Mouse (Mus musculus) liver, embryonic 15.5 days (tissue): Measurements from ENCODE around the gene Gm20388. TPM values are rescaled to one million over a fixed set of nuclear protein-coding genes. Genes with fewer than 3 reads are reported as not detected.

Source experiments
- ATAC-seq: fragments of 200-750 bp; cut with Nextera tagmentation; 2 replicates; pipeline ENCODE4 v1.8.0; 2017; ENCODE audit warnings: moderate number of reproducible peaks, mild to moderate bottlenecking, moderate library complexity; ENCODE audit not compliant: insufficient read depth
- H3K27ac ChIP-seq: fragments of 300-500 bp; sonication (generic); replicated peaks from 2 replicates; pipeline ENCODE4 v1.5.1; 2015; ENCODE audit warnings: mild to moderate bottlenecking, inconsistent platforms
- H3K27me3 ChIP-seq: fragments of 300-500 bp; sonication (generic); 2 replicates; pipeline ENCODE4 v1.6.1; 2015; ENCODE audit warnings: mild to moderate bottlenecking, inconsistent platforms
- H3K36me3 ChIP-seq: fragments of 300-500 bp; sonication (generic); replicated peaks from 2 replicates; pipeline ENCODE4 v1.6.1; 2015; ENCODE audit warnings: moderate library complexity, mild to moderate bottlenecking, inconsistent platforms
- H3K4me1 ChIP-seq: fragments of 300-500 bp; sonication (generic); replicated peaks from 2 replicates; pipeline ENCODE4 v1.6.1; 2015; ENCODE audit warnings: inconsistent platforms
- H3K4me2 ChIP-seq: fragments of 300-500 bp; sonication (generic); 2 replicates; pipeline ENCODE4 v1.6.1; 2015; ENCODE audit warnings: moderate library complexity, mild to moderate bottlenecking, inconsistent platforms
- H3K4me3 ChIP-seq: fragments of 300-500 bp; sonication (generic); replicated peaks from 2 replicates; pipeline ENCODE4 v1.5.1; 2015; ENCODE audit warnings: mild to moderate bottlenecking, inconsistent platforms
- H3K9ac ChIP-seq: fragments of 300-500 bp; sonication (generic); 2 replicates; pipeline ENCODE4 v1.6.1; 2015; ENCODE audit warnings: moderate library complexity, mild to moderate bottlenecking, inconsistent platforms
- H3K9me3 ChIP-seq: fragments of 300-500 bp; sonication (generic); replicated peaks from 2 replicates; pipeline ENCODE4 v1.6.1; 2016; ENCODE audit warnings: inconsistent platforms
- WGBS: fragments of 180-500 bp; shearing (Covaris S2); methylation state at CpG from one replicate; pipeline ENCODE4 v1.1.7; 2015; ENCODE audit warnings: mixed read lengths; ENCODE audit not compliant: insufficient replicate concordance; 5-methylcytosine and 5-hydroxymethylcytosine counted together
- polyA plus RNA-seq: library from polyadenylated mRNA; unstranded; fragments of >200 nt; fragmentation: Nextera tagmentation; extraction: Ambion mirVana; gene quantifications from 2 replicates; pipeline ENCODE4 v1.2.1, GENCODE M21; 2015

The Gm20388 gene
- polyA plus RNA-seq, 1 experiment from 2014 or later = not detected

DNA sequence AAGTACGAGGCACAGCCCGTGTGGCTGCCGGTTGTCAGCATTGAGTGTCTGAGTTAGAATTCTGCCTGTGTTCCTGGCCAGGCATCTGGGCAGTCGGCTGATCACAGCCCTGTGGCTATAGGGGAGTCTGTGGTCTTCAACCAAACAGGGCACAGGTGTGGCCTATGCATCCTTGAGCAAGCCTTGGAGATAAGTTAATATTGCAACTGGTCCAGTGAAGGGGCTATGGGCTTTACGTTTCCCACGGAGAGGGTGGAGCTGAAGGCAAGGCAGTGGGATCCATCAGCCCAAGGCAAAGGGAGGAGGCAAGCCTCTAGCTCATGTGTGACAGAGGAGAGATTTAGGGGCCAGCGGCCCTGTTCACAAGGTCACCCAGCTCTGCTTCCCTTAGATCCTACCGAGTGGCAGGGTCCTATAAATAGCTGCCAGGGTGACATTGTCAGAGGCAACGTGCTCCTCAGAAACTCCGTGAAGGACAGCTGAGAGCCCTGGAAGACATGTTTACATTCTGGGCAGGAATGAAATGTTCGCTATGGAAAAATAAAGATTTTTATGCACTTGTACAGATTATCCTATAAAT is 4229.7 kb downstream of the Gm20388 start:
- Histone ChIP-seq H3K36me3 (no peaks in the 10 kb centered on the region), H3K9me3 (no peaks in the 10 kb centered on the region), H3K4me1 (no peaks in the 10 kb centered on the region), H3K27me3 (no peaks in the 10 kb centered on the region; the same call in none of the 2 replicates), H3K9ac (no peak overlapping the region), H3K4me2 (no peak overlapping the region), H3K4me3 (no peak overlapping the region), H3K27ac (no peak overlapping the region)
- WGBS = 69% methylated on average over 11 of the region's 11 CpGs
- no peak for ATAC-seq

DNA sequence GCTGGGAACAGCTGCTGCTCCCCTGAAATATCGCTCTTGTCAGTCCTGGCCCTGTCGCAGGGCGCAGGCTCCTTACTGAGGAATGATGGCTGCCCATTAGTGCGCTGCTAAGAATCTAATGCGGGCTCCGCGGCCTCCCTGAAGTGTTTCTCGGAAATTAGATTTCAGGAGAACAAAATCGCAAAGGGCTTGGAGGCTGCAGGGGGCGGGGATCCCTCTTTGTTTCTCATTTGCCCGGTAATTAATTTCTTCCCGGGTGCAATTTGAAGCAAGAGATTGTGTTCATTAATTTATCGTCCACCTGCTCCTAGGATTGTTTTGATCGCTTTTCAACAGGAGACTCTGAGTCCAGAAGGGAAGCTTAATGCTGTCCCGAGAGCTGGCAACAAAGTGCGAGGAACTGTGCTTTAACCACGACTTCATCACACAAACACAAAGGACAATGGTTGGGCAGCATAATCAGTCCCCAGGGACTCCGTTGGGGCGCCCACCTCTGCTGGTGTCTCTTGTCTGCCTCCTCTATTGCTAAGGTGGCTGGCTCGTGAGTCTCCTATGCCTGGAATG is 4230.3 kb downstream of the Gm20388 start:
- 71% methylated on average over 20 of the region's 20 CpGs for WGBS
- no peak for ATAC-seq
- Histone ChIP-seq H3K4me1 (no peaks in the 10 kb centered on the region), H3K9me3 (no peaks in the 10 kb centered on the region), H3K9ac (no peak overlapping the region), H3K27me3 (no peaks in the 10 kb centered on the region; the same call in none of the 2 replicates), H3K4me3 (no peak overlapping the region), H3K36me3 (no peaks in the 10 kb centered on the region), H3K4me2 (no peak overlapping the region), H3K27ac (no peak overlapping the region)

DNA sequence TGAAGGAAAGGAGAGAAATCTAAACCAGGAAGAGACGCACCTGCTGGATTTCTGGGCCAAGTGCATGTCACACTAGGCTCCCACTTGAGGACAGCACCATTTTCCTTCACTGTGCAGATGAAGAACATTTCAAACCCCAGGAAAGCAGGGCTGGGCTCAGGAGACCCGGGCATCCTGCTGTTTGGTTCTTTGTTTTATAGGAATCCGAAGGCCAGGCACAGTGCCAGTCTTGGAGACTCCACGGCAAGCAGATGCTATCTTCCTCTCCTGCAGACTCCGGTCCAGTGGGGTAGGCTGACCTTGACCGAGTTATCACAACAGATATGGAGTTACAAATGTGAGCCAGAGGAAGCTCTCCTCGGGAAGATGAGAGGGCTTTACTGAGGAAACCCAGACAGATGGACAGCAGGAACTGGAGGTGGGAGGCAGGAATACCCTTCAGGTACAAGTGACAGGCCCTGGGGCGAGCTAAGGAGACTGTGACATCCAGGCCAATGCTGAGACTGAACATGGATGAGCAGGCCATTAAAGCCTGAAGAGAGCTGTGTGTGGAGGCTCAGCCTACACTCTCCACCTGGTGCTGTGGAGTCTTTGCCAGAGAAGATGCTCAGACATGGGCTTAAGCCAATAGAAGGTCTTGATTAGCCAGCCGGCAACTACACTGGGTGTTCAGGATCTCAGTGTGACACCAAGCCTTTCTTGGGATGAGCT is 4231.2 kb downstream of the Gm20388 start:
- no peak overlapping the region for H3K27ac ChIP-seq
- ATAC-seq = no peak
- H3K9ac ChIP-seq = no peak overlapping the region
- H3K27me3 ChIP-seq = no peaks in the 10 kb centered on the region; the same call in none of the 2 replicates
- H3K36me3 ChIP-seq = no peaks in the 10 kb centered on the region
- H3K4me1 ChIP-seq = no peaks in the 10 kb centered on the region
- 54% methylated on average over 9 of the region's 9 CpGs for WGBS
- H3K4me2 ChIP-seq = no peak overlapping the region
- no peak overlapping the region for H3K4me3 ChIP-seq
- no peaks in the 10 kb centered on the region for H3K9me3 ChIP-seq

DNA sequence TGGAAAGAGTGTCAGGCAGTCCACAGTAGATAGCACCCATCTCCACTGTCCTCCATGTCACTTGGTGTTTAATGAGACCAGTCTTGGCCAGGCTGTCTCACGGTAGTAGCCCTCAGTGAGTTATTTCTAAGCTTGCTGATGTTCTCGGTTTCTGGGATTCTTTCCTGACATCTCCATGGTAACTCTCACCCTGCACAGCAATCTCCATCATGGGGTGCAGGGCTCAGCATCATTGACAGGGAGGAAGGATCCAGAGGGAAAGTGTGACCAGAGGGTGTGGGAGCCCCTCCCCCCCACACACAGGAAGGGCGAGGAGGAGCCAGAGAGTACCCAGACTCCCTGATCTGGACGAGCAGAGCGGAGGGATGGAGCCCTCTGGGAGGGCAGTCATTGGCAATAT is 4232.4 kb downstream of the Gm20388 start:
- ATAC-seq = no peak
- Histone ChIP-seq H3K4me3 (no peak overlapping the region), H3K4me1 (no peaks in the 10 kb centered on the region), H3K4me2 (no peak overlapping the region), H3K27me3 (no peaks in the 10 kb centered on the region; the same call in none of the 2 replicates), H3K9me3 (no peaks in the 10 kb centered on the region), H3K27ac (no peak overlapping the region), H3K36me3 (no peaks in the 10 kb centered on the region), H3K9ac (no peak overlapping the region)
- WGBS = 52% methylated on average over 5 of the region's 5 CpGs

DNA sequence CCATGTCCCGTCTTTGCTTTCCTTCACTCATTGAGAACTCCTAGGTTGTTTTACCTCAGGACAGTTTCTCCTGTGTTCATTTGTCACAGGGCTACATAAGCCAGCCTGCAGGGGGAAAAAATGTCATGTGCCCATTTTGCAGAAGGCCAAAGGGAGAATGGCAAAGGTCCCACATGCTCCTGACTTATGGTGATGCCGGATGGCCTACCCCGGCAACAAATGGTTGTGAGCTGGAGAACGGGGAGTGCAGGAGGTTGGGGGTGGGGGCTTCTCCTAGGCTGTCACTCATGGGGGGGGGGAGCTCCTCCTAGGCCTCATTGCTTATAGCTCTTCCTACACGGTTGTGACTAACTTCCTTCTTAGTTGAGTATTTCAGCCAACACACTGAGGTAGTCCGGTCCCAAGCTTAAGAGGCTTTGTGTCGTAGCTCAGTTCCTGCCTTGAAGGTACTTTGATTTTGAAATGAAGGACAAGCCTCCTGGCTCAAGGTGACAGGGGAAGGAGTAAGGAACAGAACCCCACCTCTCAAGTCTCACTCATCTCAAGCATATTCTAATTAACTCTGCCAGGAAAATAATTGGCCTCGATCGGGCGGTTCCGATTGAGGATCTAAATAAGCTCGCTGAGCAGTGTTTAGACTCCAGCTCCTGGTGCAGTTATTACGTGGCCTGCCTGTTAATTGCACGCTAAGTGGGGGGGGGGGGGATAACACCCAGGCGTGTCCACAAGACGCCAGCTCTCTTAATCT is 4233.4 kb downstream of the Gm20388 start:
- Histone ChIP-seq H3K9me3 (no peaks in the 10 kb centered on the region), H3K9ac (no peak overlapping the region), H3K4me3 (no peak overlapping the region), H3K27me3 (no peaks in the 10 kb centered on the region; the same call in none of the 2 replicates), H3K27ac (no peak overlapping the region), H3K4me1 (no peaks in the 10 kb centered on the region), H3K36me3 (no peaks in the 10 kb centered on the region), H3K4me2 (no peak overlapping the region)
- ATAC-seq = no peak
- WGBS = 74% methylated on average over 16 of the region's 16 CpGs

DNA sequence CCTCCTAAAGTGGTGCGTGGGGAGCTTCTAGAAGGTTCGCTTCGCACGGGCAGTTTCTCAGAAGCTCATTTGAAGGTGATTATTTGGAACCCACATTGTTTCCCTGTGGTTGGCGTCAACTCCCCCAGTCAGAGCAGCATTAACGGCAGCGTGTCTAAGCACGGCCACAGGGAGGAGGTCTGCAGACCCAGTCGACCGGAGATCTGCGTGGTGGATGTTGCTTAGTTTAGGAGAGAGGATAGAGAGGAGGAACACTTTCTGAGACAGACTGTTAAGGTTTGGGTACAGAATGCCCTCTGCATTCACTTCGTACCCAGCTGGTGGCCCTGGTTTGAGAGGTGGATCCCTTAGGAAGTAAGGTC is 4234.0 kb downstream of the Gm20388 start:
- Histone ChIP-seq H3K4me3 (no peak overlapping the region), H3K36me3 (no peaks in the 10 kb centered on the region), H3K27me3 (no peaks in the 10 kb centered on the region; the same call in none of the 2 replicates), H3K9ac (no peak overlapping the region), H3K27ac (no peak overlapping the region), H3K4me2 (no peak overlapping the region), H3K4me1 (no peaks in the 10 kb centered on the region), H3K9me3 (no peaks in the 10 kb centered on the region)
- 79% methylated on average over 12 of the region's 12 CpGs for WGBS
- ATAC-seq = no peak

DNA sequence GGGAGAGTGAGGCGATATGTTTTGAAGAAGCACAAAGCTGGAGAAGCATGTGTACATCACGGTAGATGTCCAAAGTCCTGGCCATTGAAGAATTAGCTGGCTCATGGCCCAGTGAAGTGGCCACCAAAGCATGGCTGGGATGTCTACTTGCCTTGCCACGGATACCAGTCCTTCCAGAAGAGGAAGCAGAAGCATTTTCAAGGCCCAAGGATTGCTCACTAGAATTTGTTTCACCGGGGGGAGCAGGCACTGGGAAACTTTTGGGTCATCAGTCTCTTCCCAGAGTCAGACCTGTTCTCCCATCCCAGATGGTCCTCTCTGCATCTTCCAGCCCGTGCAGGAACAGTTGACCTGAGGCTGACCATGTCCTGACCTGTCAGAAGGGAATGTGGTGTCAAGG is 4235.6 kb downstream of the Gm20388 start:
- Histone ChIP-seq H3K9ac (no peak overlapping the region), H3K4me3 (no peak overlapping the region), H3K4me2 (no peak overlapping the region), H3K36me3 (no peaks in the 10 kb centered on the region), H3K27me3 (no peaks in the 10 kb centered on the region; the same call in 1 of the 2 replicates), H3K9me3 (no peaks in the 10 kb centered on the region), H3K27ac (no peak overlapping the region), H3K4me1 (no peaks in the 10 kb centered on the region)
- WGBS = 59% methylated on average over 5 of the region's 5 CpGs
- no peak for ATAC-seq

DNA sequence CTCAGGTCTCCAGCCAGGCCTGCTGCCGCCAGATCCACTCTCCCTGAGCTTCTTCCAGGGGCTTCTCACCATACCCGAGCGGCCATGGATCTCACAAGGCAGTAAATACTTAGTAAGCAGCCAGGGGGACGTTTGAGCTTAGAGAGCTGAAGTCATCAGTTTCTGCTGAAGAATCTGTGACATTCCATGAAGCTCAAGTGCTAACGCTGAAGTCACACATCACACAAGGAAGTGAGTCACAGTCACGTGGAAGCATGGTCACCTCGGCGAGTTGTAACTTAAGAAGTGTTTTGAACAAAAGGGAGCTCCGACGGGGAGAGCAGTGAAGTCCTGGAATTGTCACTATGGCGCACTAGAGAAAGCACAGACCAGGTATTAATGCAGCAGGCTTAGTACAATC is 4239.4 kb downstream of the Gm20388 start:
- no peak overlapping the region for H3K4me2 ChIP-seq
- no peak overlapping the region for H3K9ac ChIP-seq
- H3K9me3 ChIP-seq = no peaks in the 10 kb centered on the region
- H3K27me3 ChIP-seq = no peaks in the 10 kb centered on the region
- no peaks in the 10 kb centered on the region for H3K36me3 ChIP-seq
- no peak overlapping the region for H3K27ac ChIP-seq
- H3K4me1 ChIP-seq = no peaks in the 10 kb centered on the region
- no peak for ATAC-seq
- no peak overlapping the region for H3K4me3 ChIP-seq
- 51% methylated on average over 11 of the region's 11 CpGs for WGBS

DNA sequence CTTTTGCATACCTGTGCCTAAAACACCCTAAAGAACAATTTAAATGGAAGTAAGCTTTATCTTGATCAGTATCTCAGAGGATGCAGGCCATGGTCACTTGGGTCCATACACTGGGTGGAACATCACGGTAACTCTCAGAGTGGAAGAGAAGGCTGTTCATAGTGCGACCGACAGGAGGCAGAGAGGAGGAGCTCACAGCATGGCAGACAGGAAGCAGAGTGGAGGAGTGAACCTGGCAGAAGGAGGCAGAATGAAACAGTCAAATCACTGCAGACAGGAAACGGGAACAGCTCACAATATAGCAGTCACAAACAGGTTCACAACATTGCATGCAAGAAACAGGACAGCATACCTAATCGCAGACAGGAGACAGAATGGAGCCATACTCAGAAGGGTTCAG is 4239.9 kb downstream of the Gm20388 start:
- no peaks in the 10 kb centered on the region for H3K27me3 ChIP-seq
- no peaks in the 10 kb centered on the region for H3K36me3 ChIP-seq
- no peak overlapping the region for H3K9ac ChIP-seq
- H3K4me1 ChIP-seq = no peaks in the 10 kb centered on the region
- WGBS = 64% methylated on average over 5 of the region's 5 CpGs
- H3K9me3 ChIP-seq = no peaks in the 10 kb centered on the region
- H3K4me2 ChIP-seq = no peak overlapping the region
- no peak overlapping the region for H3K4me3 ChIP-seq
- no peak overlapping the region for H3K27ac ChIP-seq
- ATAC-seq = no peak

DNA sequence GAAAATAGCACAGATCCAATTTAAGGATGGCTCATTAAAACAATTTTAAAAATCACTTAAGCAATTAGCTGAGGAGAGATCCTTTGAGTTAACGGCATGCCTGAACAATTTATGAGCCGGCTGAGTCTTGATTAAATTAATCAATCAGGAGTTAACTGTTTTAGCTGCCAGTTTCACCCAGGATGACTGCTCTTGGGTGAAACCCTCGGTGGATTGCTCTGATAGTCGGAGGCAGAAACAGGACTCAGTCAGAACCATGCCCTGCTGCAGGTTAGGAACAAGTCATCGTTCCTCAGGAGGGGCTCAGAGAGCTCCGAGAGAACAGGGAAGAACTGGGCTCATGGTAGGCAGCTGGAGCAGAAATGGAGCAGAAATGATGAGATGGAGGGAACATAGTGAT is 4241.2 kb downstream of the Gm20388 start:
- Histone ChIP-seq H3K36me3 (no peaks in the 10 kb centered on the region), H3K4me3 (no peak overlapping the region), H3K27me3 (no peaks in the 10 kb centered on the region), H3K4me1 (no peaks in the 10 kb centered on the region), H3K27ac (no peak overlapping the region), H3K4me2 (no peak overlapping the region; the same call in 1 of the 2 replicates), H3K9ac (no peak overlapping the region), H3K9me3 (no peaks in the 10 kb centered on the region)
- ATAC-seq = no peak
- WGBS = 67% methylated on average over 6 of the region's 6 CpGs

DNA sequence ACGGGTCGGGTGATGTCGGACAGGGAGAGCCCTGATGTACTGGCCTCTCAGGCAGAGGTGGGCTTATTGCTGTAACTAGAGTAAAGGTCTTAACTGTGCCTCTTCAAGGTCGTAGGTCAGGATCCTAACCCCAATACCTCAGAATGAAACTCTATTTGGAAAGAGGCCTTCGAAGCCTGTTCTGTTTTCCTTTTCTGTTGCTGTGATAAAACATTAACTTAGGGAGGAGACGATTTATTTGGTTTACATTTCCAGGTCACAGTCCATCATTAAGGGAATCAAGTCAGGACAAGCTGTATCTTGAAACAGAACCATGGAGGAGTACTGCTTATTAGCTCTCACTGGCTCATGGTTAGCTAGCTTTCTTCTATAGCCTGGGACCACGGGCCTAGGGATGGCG is 4242.1 kb downstream of the Gm20388 start:
- Histone ChIP-seq H3K36me3 (no peaks in the 10 kb centered on the region), H3K27me3 (no peaks in the 10 kb centered on the region), H3K9ac (no peak overlapping the region), H3K27ac (no peak overlapping the region), H3K4me2 (no peak overlapping the region), H3K9me3 (no peaks in the 10 kb centered on the region), H3K4me3 (no peak overlapping the region), H3K4me1 (no peaks in the 10 kb centered on the region)
- no peak for ATAC-seq
- 62% methylated on average over 8 of the region's 8 CpGs for WGBS
